Mouse (Mus musculus) C2C12 (cell line): ENCODE data around the gene Gm17387. TPM values are rescaled to one million over a fixed set of nuclear protein-coding genes. Genes with fewer than 3 reads are reported as not detected.

ENCODE experiments used
- H3K27me3 ChIP-seq: one replicate; pipeline ENCODE4 v1.6.1; 2011; ENCODE audit not compliant: control insufficient read depth, insufficient read depth, insufficient read length
- H3K36me3 ChIP-seq: one replicate; pipeline ENCODE4 v1.6.1; 2011; ENCODE audit not compliant: control insufficient read depth, insufficient read depth
- H3K4me3 ChIP-seq: one replicate; pipeline ENCODE4 v1.5.1; 2011; ENCODE audit warnings: mild to moderate bottlenecking, control low read depth; ENCODE audit not compliant: poor library complexity, insufficient read depth, severe bottlenecking
- H3K79me2 ChIP-seq: one replicate; pipeline ENCODE4 v1.6.1; 2011; ENCODE audit not compliant: control insufficient read depth, insufficient read depth
- H3K79me3 ChIP-seq: one replicate; pipeline ENCODE4 v1.6.1; 2011; ENCODE audit warnings: low read depth, control low read depth
- H3ac ChIP-seq: one replicate; pipeline ENCODE3; 2011; ENCODE audit warnings: low read depth; ENCODE audit not compliant: control insufficient read depth, insufficient read length
- CEBPB ChIP-seq: IDR thresholded peaks from one replicate; pipeline ENCODE4 v1.6.1; 2011; ENCODE audit warnings: low read depth, mild to moderate bottlenecking, control low read depth, moderate library complexity
- CTCF ChIP-seq: IDR thresholded peaks from one replicate; pipeline ENCODE4 v1.5.1; 2011; ENCODE audit not compliant: control insufficient read depth, insufficient read depth, insufficient read length
- FOSL1 ChIP-seq: IDR thresholded peaks from one replicate; pipeline ENCODE4 v1.8.0; 2011; ENCODE audit warnings: mild to moderate bottlenecking, low read length; ENCODE audit not compliant: poor library complexity, insufficient read depth, severe bottlenecking
- MAX ChIP-seq: IDR thresholded peaks from one replicate; pipeline ENCODE4 v1.6.1; 2011; ENCODE audit warnings: mild to moderate bottlenecking, control low read depth
- MYOD1 ChIP-seq: IDR thresholded peaks from one replicate; pipeline ENCODE4 v1.6.1; 2011; ENCODE audit warnings: low read depth; ENCODE audit not compliant: control insufficient read depth, insufficient read length
- MYOG ChIP-seq: IDR thresholded peaks from one replicate; pipeline ENCODE4 v1.6.1; 2011; ENCODE audit not compliant: control insufficient read depth, insufficient read length; ENCODE audit errors: extremely low read depth
- USF1 ChIP-seq: IDR thresholded peaks from one replicate; pipeline ENCODE4 v1.6.1; 2011; ENCODE audit warnings: low read depth, mild to moderate bottlenecking, control low read depth, moderate library complexity
- polyA plus RNA-seq: library from polyadenylated mRNA; unstranded; fragments of >200 nt; fragmentation: generic; extraction: Trizol; gene quantifications from one replicate; pipeline ENCODE4 v1.2.1, GENCODE M21; 2012; ENCODE audit warnings: missing spikeins

The Gm17387 gene
- polyA plus RNA-seq, 1 experiment: not detected

- TF ChIP-seq CTCF: no peak
- no peak for TF ChIP-seq MAX
- no peak for TF ChIP-seq USF1
- no peak for TF ChIP-seq FOSL1
- TF ChIP-seq MYOD1: no peak
- no peak for TF ChIP-seq MYOG
- TF ChIP-seq CEBPB: no peak
Measured at GRCm38 (mm10) chr7:141041661-141042060, 12.7 kb downstream of the Gm17387 start.

GRCm38 (mm10) chr7:141042539-141042938, 13.6 kb downstream of the Gm17387 start:
- no peaks in the 10 kb centered on the region for H3K27me3 ChIP-seq
- H3K36me3 ChIP-seq: no peaks in the 10 kb centered on the region
- no peak overlapping the region for H3ac ChIP-seq
- H3K79me3 ChIP-seq: no peaks in the 10 kb centered on the region
- no peak for TF ChIP-seq CTCF
- H3K4me3 ChIP-seq: no peak overlapping the region
- H3K79me2 ChIP-seq: no peaks in the 10 kb centered on the region

More at GRCm38 (mm10) chr7:141041661-141042060, 12.7 kb downstream of the Gm17387 start:
- Histone ChIP-seq H3K79me3 (no peaks in the 10 kb centered on the region), H3K4me3 (no peak overlapping the region), H3K36me3 (no peaks in the 10 kb centered on the region), H3K79me2 (no peaks in the 10 kb centered on the region), H3K27me3 (no peaks in the 10 kb centered on the region), H3ac (no peak overlapping the region)

GRCm38 (mm10) chr7:141046931-141047580, 18.1 kb downstream of the Gm17387 start:
- Histone ChIP-seq H3ac (no peak overlapping the region), H3K27me3 (no peaks in the 10 kb centered on the region), H3K79me2 (no peaks in the 10 kb centered on the region), H3K4me3 (no peak overlapping the region), H3K36me3 (no peaks in the 10 kb centered on the region), H3K79me3 (no peaks in the 10 kb centered on the region)
- TF ChIP-seq MAX (no peak), FOSL1 (no peak), CEBPB (peak; percentile 16), CTCF (no peak), MYOG (no peak), MYOD1 (no peak), USF1 (no peak)

- TF ChIP-seq CTCF (no peak), FOSL1 (no peak), MYOD1 (no peak), MYOG (no peak), USF1 (no peak), CEBPB (no peak), MAX (no peak)
Measured at GRCm38 (mm10) chr7:141047581-141048225, 18.8 kb downstream of the Gm17387 start.

GRCm38 (mm10) chr7:141048226-141049218, 19.6 kb downstream of the Gm17387 start:
- TF ChIP-seq FOSL1 (no peak), MYOG (no peak), CEBPB (peak; percentile 18), CTCF (peak; percentile 84), MAX (no peak), USF1 (no peak), MYOD1 (no peak)
- H3K79me2 ChIP-seq: no peaks in the 10 kb centered on the region
- peak overlapping the region; percentile 68 for H3ac ChIP-seq
- H3K27me3 ChIP-seq: no peaks in the 10 kb centered on the region
- H3K4me3 ChIP-seq: no peak overlapping the region
- H3K79me3 ChIP-seq: no peaks in the 10 kb centered on the region
- no peaks in the 10 kb centered on the region for H3K36me3 ChIP-seq

More at GRCm38 (mm10) chr7:141047581-141048225, 18.8 kb downstream of the Gm17387 start:
- Histone ChIP-seq H3ac (peak overlapping the region; percentile 68), H3K4me3 (no peak overlapping the region), H3K27me3 (no peaks in the 10 kb centered on the region), H3K79me3 (no peaks in the 10 kb centered on the region), H3K36me3 (no peaks in the 10 kb centered on the region), H3K79me2 (no peaks in the 10 kb centered on the region)
